Mouse (Mus musculus): ENCODE results near the gene Gabbr2. TPM values are rescaled to one million over a fixed set of nuclear protein-coding genes. Genes with fewer than 3 reads are reported as not detected.

Gabbr2 gene
- polyA plus RNA-seq, 1 experiment: not detected

- no peak overlapping the region for H3K4me3 ChIP-seq (ENCODE audit: insufficient read depth, poor library complexity, severe bottlenecking)
- H3K79me3 ChIP-seq (ENCODE audit: low read depth): no peaks in the 10 kb centered on the region
- H3K79me2 ChIP-seq (ENCODE audit: control insufficient read depth, insufficient read depth): no peaks in the 10 kb centered on the region
- H3K36me3 ChIP-seq (ENCODE audit: control insufficient read depth, insufficient read depth): no peaks in the 10 kb centered on the region
- TF ChIP-seq MYOD1 (IDR thresholded peaks at IDR 0.05; ENCODE audit: control insufficient read depth, insufficient read length, low read depth) (no peak), USF1 (IDR thresholded peaks at IDR 0.05; ENCODE audit: low read depth) (no peak), MYOG (IDR thresholded peaks at IDR 0.05; ENCODE audit: control insufficient read depth, extremely low read depth, insufficient read length) (no peak), MAX (IDR thresholded peaks at IDR 0.05) (no peak), FOSL1 (IDR thresholded peaks at IDR 0.05; ENCODE audit: insufficient read depth, low read length, poor library complexity, severe bottlenecking) (no peak)
- no peaks in the 10 kb centered on the region for H3K27me3 ChIP-seq (ENCODE audit: control insufficient read depth, insufficient read depth, insufficient read length)
- no peak overlapping the region for H3ac ChIP-seq (ENCODE audit: control insufficient read depth, insufficient read length, low read depth)
Measured at GRCm38 (mm10) chr4:46853852-46854460, 137.7 kb downstream of the Gabbr2 start.

- TF ChIP-seq CEBPB (IDR thresholded peaks at IDR 0.05; ENCODE audit: low read depth) (no peak), CTCF (IDR thresholded peaks at IDR 0.05; ENCODE audit: control insufficient read depth, insufficient read depth, insufficient read length) (no peak), FOSL1 (IDR thresholded peaks at IDR 0.05; ENCODE audit: insufficient read depth, low read length, poor library complexity, severe bottlenecking) (no peak), MYOD1 (IDR thresholded peaks at IDR 0.05; ENCODE audit: control insufficient read depth, insufficient read length, low read depth) (no peak), MAX (IDR thresholded peaks at IDR 0.05) (no peak), USF1 (IDR thresholded peaks at IDR 0.05; ENCODE audit: low read depth) (no peak)
- no peaks in the 10 kb centered on the region for H3K79me3 ChIP-seq (ENCODE audit: low read depth)
- no peaks in the 10 kb centered on the region for H3K27me3 ChIP-seq (ENCODE audit: control insufficient read depth, insufficient read depth, insufficient read length)
- no peak overlapping the region for H3K4me3 ChIP-seq (ENCODE audit: insufficient read depth, poor library complexity, severe bottlenecking)
- no peak overlapping the region for H3ac ChIP-seq (ENCODE audit: control insufficient read depth, insufficient read length, low read depth)
- H3K36me3 ChIP-seq (ENCODE audit: control insufficient read depth, insufficient read depth): no peaks in the 10 kb centered on the region
- H3K79me2 ChIP-seq (ENCODE audit: control insufficient read depth, insufficient read depth): no peaks in the 10 kb centered on the region
Measured at GRCm38 (mm10) chr4:46847745-46848144, 143.9 kb downstream of the Gabbr2 start.

- no peak overlapping the region for H3ac ChIP-seq (ENCODE audit: control insufficient read depth, insufficient read length, low read depth)
- no peaks in the 10 kb centered on the region for H3K79me2 ChIP-seq (ENCODE audit: control insufficient read depth, insufficient read depth)
- H3K36me3 ChIP-seq (ENCODE audit: control insufficient read depth, insufficient read depth): no peaks in the 10 kb centered on the region
- TF ChIP-seq CEBPB (IDR thresholded peaks at IDR 0.05; ENCODE audit: low read depth) (no peak), USF1 (IDR thresholded peaks at IDR 0.05; ENCODE audit: low read depth) (no peak), FOSL1 (IDR thresholded peaks at IDR 0.05; ENCODE audit: insufficient read depth, low read length, poor library complexity, severe bottlenecking) (no peak), MYOG (IDR thresholded peaks at IDR 0.05; ENCODE audit: control insufficient read depth, extremely low read depth, insufficient read length) (no peak), MYOD1 (IDR thresholded peaks at IDR 0.05; ENCODE audit: control insufficient read depth, insufficient read length, low read depth) (no peak), CTCF (IDR thresholded peaks at IDR 0.05; ENCODE audit: control insufficient read depth, insufficient read depth, insufficient read length) (no peak), MAX (IDR thresholded peaks at IDR 0.05) (no peak)
- no peaks in the 10 kb centered on the region for H3K79me3 ChIP-seq (ENCODE audit: low read depth)
- no peaks in the 10 kb centered on the region for H3K27me3 ChIP-seq (ENCODE audit: control insufficient read depth, insufficient read depth, insufficient read length)
- H3K4me3 ChIP-seq (ENCODE audit: insufficient read depth, poor library complexity, severe bottlenecking): no peak overlapping the region
Measured at GRCm38 (mm10) chr4:46846396-46846795, 145.3 kb downstream of the Gabbr2 start.

GRCm38 (mm10) chr4:46844982-46845643 lies 146.6 kb downstream of the Gabbr2 start:
- Histone ChIP-seq H3K27me3 (ENCODE audit: control insufficient read depth, insufficient read depth, insufficient read length) (no peaks in the 10 kb centered on the region), H3ac (ENCODE audit: control insufficient read depth, insufficient read length, low read depth) (no peak overlapping the region), H3K79me2 (ENCODE audit: control insufficient read depth, insufficient read depth) (no peaks in the 10 kb centered on the region), H3K36me3 (ENCODE audit: control insufficient read depth, insufficient read depth) (no peaks in the 10 kb centered on the region), H3K4me3 (ENCODE audit: insufficient read depth, poor library complexity, severe bottlenecking) (no peak overlapping the region), H3K79me3 (ENCODE audit: low read depth) (no peaks in the 10 kb centered on the region)
- TF ChIP-seq MYOD1 (IDR thresholded peaks at IDR 0.05; ENCODE audit: control insufficient read depth, insufficient read length, low read depth) (no peak), CTCF (IDR thresholded peaks at IDR 0.05; ENCODE audit: control insufficient read depth, insufficient read depth, insufficient read length) (no peak), FOSL1 (IDR thresholded peaks at IDR 0.05; ENCODE audit: insufficient read depth, low read length, poor library complexity, severe bottlenecking) (no peak), MAX (IDR thresholded peaks at IDR 0.05) (no peak), CEBPB (IDR thresholded peaks at IDR 0.05; ENCODE audit: low read depth) (no peak), MYOG (IDR thresholded peaks at IDR 0.05; ENCODE audit: control insufficient read depth, extremely low read depth, insufficient read length) (no peak), USF1 (IDR thresholded peaks at IDR 0.05; ENCODE audit: low read depth) (no peak)

- Histone ChIP-seq H3K27me3 (ENCODE audit: control insufficient read depth, insufficient read depth, insufficient read length) (no peaks in the 10 kb centered on the region), H3K79me3 (ENCODE audit: low read depth) (no peaks in the 10 kb centered on the region), H3K4me3 (ENCODE audit: insufficient read depth, poor library complexity, severe bottlenecking) (no peak overlapping the region), H3K36me3 (ENCODE audit: control insufficient read depth, insufficient read depth) (no peaks in the 10 kb centered on the region), H3ac (ENCODE audit: control insufficient read depth, insufficient read length, low read depth) (no peak overlapping the region), H3K79me2 (ENCODE audit: control insufficient read depth, insufficient read depth) (no peaks in the 10 kb centered on the region)
- TF ChIP-seq FOSL1 (IDR thresholded peaks at IDR 0.05; ENCODE audit: insufficient read depth, low read length, poor library complexity, severe bottlenecking): no peak
- TF ChIP-seq MYOG (IDR thresholded peaks at IDR 0.05; ENCODE audit: control insufficient read depth, extremely low read depth, insufficient read length): no peak
- no peak for TF ChIP-seq USF1 (IDR thresholded peaks at IDR 0.05; ENCODE audit: low read depth)
- TF ChIP-seq MAX (IDR thresholded peaks at IDR 0.05): no peak
- no peak for TF ChIP-seq CTCF (IDR thresholded peaks at IDR 0.05; ENCODE audit: control insufficient read depth, insufficient read depth, insufficient read length)
- no peak for TF ChIP-seq CEBPB (IDR thresholded peaks at IDR 0.05; ENCODE audit: low read depth)
- no peak for TF ChIP-seq MYOD1 (IDR thresholded peaks at IDR 0.05; ENCODE audit: control insufficient read depth, insufficient read length, low read depth)
Measured at GRCm38 (mm10) chr4:46844567-46844966, 147.1 kb downstream of the Gabbr2 start.

Measured in C2C12 (cell line).